Comparison of ENCODE assay signal across 13 mouse cellular contexts in the genomic region with DNA sequence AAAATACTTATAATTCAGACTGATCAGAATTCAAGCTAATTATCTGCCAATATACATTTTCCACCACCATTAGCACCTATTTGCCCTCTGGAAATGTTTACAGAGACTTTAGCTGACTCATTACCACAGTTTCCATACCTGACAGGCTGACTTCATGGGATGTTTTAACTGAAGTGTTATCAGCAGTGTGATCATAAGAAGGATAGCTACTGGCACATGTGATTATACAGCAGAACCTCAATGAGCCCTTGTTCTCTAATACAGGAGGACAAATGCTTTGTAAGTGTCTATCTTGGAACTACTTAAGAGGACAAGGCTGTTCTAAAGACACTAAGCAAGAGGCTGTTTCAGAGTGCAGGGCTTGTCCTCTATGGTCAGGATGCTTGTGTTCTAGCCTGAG.
"Had no signal": no experiment of that assay in that cellular context is flagged by ENCODE, and none has a peak within 500 bp of the region (broad histone marks: within the 10 kb centered on the region; RNA-seq: fewer than 3 reads in every experiment).

No protein-coding gene starts in this region.

- H3K27me3 ChIP-seq: limb, embryonic 15.5 days; liver, embryonic 12.5 days; midbrain, embryonic 13.5 days; neural tube, embryonic 15.5 days had no signal

- H3K9ac ChIP-seq: limb, embryonic 15.5 days; liver, embryonic 12.5 days; lung, embryonic 14.5 days; midbrain, embryonic 13.5 days; neural tube, embryonic 15.5 days had no signal

- DNase-seq: kidney, postnatal 14 days; layer of hippocampus, adult 9-11 months; layer of hippocampus, postnatal 36 days; lung, embryonic 14.5 days; lung, postnatal 10 days; thymus, postnatal 4 days had no signal

- H3K36me3 ChIP-seq: limb, embryonic 15.5 days; liver, embryonic 12.5 days; midbrain, embryonic 13.5 days; neural tube, embryonic 15.5 days had no signal

- H3K4me1 ChIP-seq: liver, embryonic 12.5 days had no signal

- H3K4me3 ChIP-seq: limb, embryonic 15.5 days; liver, embryonic 12.5 days; midbrain, embryonic 13.5 days; myocyte; neural tube, embryonic 15.5 days had no signal

- ATAC-seq: liver, embryonic 12.5 days; midbrain, embryonic 13.5 days had no signal

- H3K4me2 ChIP-seq: limb, embryonic 15.5 days; liver, embryonic 12.5 days; lung, embryonic 14.5 days; midbrain, embryonic 13.5 days; neural tube, embryonic 15.5 days had no signal

- H3K9me3 ChIP-seq: limb, embryonic 15.5 days; liver, embryonic 12.5 days; midbrain, embryonic 13.5 days; neural tube, embryonic 15.5 days had no signal

- H3K27ac ChIP-seq: limb, embryonic 15.5 days; liver, embryonic 12.5 days; macrophage; midbrain, embryonic 13.5 days; neural tube, embryonic 15.5 days; stomach, postnatal 0 days had no signal
